Mouse (Mus musculus) neural tube, embryonic 15.5 days (tissue): ENCODE measurements around the gene Cinp. TPM values are rescaled to one million over a fixed set of nuclear protein-coding genes. Genes with fewer than 3 reads are reported as not detected.
"Not testable (repeated sequence)": the region's sequence is repeated elsewhere in the genome, so short reads cannot be mapped to it uniquely, and the experiment has no call there.

Source experiments
- ATAC-seq: fragments of 200-750 bp; cut with Nextera tagmentation; 2 replicates; pipeline ENCODE4 v1.8.0; 2017; ENCODE audit warnings: mild to moderate bottlenecking, moderate TSS enrichment, moderate library complexity; ENCODE audit not compliant: low FRiP score
- H3K27ac ChIP-seq: fragments of 300-500 bp; sonication (generic); replicated peaks from 2 replicates; pipeline ENCODE4 v1.5.1; 2015; ENCODE audit warnings: mild to moderate bottlenecking, inconsistent platforms
- H3K27me3 ChIP-seq: fragments of 300-500 bp; sonication (generic); replicated peaks from 2 replicates; pipeline ENCODE4 v1.6.1; 2015; ENCODE audit warnings: inconsistent platforms
- H3K36me3 ChIP-seq: fragments of 300-500 bp; sonication (generic); 2 replicates; pipeline ENCODE4 v1.6.1; 2015; ENCODE audit warnings: inconsistent platforms
- H3K4me1 ChIP-seq: fragments of 300-500 bp; sonication (generic); 2 replicates; pipeline ENCODE4 v1.6.1; 2015; ENCODE audit warnings: inconsistent platforms
- H3K4me2 ChIP-seq: fragments of 300-500 bp; sonication (generic); 2 replicates; pipeline ENCODE4 v1.6.1; 2015; ENCODE audit warnings: inconsistent platforms, mild to moderate bottlenecking, moderate library complexity
- H3K4me3 ChIP-seq: fragments of 300-500 bp; sonication (generic); replicated peaks from 2 replicates; pipeline ENCODE4 v1.5.1; 2015; ENCODE audit warnings: mild to moderate bottlenecking, inconsistent platforms
- H3K9ac ChIP-seq: fragments of 300-500 bp; sonication (generic); replicated peaks from 2 replicates; pipeline ENCODE4 v1.6.1; 2015; ENCODE audit warnings: mild to moderate bottlenecking, inconsistent platforms
- H3K9me3 ChIP-seq: fragments of 300-500 bp; sonication (generic); replicated peaks from 2 replicates; pipeline ENCODE4 v1.6.1; 2016; ENCODE audit warnings: inconsistent platforms
- WGBS: fragments of 180-500 bp; shearing (Covaris S2); methylation state at CpG from one replicate; pipeline ENCODE4 v1.1.7; 2015; ENCODE audit warnings: mixed read lengths; 5-methylcytosine and 5-hydroxymethylcytosine counted together
- polyA plus RNA-seq: library from polyadenylated mRNA; unstranded; fragments of >200 nt; fragmentation: Nextera tagmentation; extraction: Ambion mirVana; gene quantifications from 2 replicates; pipeline ENCODE4 v1.2.1, GENCODE M21; 2015

Cinp gene
- polyA plus RNA-seq, 1 experiment from 2014 or later = 87.6 TPM

DNA sequence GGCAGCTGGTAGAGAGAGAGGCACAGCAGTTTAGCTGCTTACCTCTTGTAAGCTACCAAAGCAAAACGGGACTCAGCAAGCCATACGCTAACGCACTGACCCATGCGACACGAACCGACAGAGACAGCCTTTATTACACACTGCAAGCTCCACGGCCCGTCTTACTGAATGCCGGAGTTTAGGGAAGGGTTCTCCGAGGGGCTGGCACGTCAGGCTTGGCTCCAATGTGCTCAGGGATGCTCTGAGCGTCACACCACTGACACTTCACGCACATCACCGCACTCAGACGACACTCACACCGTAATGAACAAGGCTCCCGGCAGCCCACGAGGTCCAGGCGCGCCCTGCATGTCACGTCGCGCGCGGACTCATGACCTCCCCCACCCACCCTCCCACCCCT lies 339 bp downstream of the Cinp start:
- under 1% methylated on average over 25 of the region's 25 CpGs for WGBS
- Histone ChIP-seq H3K9ac (peak overlapping the region; percentile 64), H3K27me3 (no peaks in the 10 kb centered on the region), H3K4me2 (peak overlapping the region; percentile 92), H3K27ac (peak overlapping the region; percentile 62), H3K9me3 (no peaks in the 10 kb centered on the region), H3K4me3 (peak overlapping the region; percentile 73), H3K36me3 (peaks cover under 1% of the 10 kb centered on the region; the same call in 1 of the 2 replicates), H3K4me1 (peaks cover 21% of the 10 kb centered on the region)
- ATAC-seq = peak; percentile 61; the same call in 1 of the 2 replicates

DNA sequence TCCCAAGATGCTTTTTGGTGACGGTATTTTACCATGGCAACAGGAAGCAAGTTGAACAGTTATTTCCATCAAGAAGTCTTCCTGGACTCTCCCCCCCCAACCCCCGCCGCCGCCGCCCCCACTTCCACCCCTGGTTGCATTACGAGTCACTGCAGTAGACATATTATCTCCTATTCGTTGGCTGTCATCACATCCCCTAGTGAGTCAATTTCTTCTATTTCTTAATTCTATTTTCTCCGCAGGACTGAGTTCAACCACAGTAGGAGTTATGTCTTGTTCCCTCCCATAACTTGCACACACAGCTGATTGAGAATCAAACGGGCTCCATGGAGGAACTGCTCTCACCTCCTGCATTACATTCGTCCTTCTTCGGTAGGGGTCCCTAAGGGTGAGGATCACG lies 839 bp downstream of the Cinp start:
- Histone ChIP-seq H3K4me2 (peak overlapping the region; percentile 92), H3K4me1 (peaks cover 21% of the 10 kb centered on the region), H3K4me3 (peak overlapping the region; percentile 73), H3K36me3 (peaks cover 5% of the 10 kb centered on the region; the same call in 1 of the 2 replicates), H3K27me3 (no peaks in the 10 kb centered on the region), H3K27ac (no peak overlapping the region), H3K9ac (peak overlapping the region; percentile 64), H3K9me3 (no peaks in the 10 kb centered on the region)
- ATAC-seq = no peak
- 46% methylated on average over 12 of the region's 12 CpGs for WGBS

DNA sequence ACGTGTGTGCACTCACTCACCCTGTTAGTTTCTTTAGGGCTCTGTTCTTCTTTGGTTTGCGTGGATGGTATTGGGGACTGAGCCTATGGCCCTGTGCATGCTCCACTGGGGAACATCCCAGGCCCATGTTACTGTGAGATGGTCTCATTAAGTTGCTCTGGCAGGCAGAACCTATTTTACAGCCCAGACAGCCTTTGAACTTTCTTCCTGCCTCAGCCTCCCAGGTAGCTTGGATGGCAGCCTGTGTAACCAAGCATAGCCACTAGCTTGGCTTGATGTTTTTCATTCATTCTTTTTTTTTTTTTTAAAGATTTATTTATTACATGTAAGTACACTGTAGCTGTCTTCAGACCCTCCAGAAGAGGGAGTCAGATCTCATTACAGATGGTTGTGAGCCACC lies 3.7 kb downstream of the Cinp start:
- no peak for ATAC-seq
- no peaks in the 10 kb centered on the region for H3K27me3 ChIP-seq
- H3K4me1 ChIP-seq = peaks cover 17% of the 10 kb centered on the region
- no peak overlapping the region for H3K27ac ChIP-seq
- H3K36me3 ChIP-seq = peaks cover 26% of the 10 kb centered on the region
- H3K4me3 ChIP-seq = no peak overlapping the region
- H3K9me3 ChIP-seq = no peaks in the 10 kb centered on the region
- WGBS = 91% methylated on average over 2 of the region's 2 CpGs
- no peak overlapping the region for H3K9ac ChIP-seq
- H3K4me2 ChIP-seq = no peak overlapping the region

DNA sequence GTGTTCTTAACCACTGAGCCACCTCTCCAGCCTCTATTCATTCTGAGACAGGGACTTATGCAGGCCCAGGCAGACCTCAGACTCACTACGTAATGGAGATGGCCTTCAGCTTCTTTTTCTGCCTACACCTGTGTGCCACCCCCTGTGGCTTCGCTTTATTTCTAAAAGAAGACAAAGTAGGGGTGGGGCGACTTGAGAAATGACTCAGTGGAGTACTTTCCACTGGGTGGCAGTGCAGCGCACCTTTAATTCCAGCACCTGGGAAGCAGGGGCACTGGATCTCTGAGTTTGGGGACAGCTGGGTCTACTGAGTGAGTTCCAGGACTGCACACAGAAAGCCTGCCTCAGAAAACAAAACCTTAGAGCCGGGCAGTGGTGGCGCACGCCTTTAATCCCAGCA lies 6.7 kb downstream of the Cinp start:
- H3K4me2 ChIP-seq = no peak overlapping the region
- H3K27ac ChIP-seq = no peak overlapping the region
- no peaks in the 10 kb centered on the region for H3K9me3 ChIP-seq
- H3K36me3 ChIP-seq = peaks cover 50% of the 10 kb centered on the region
- no peak for ATAC-seq
- no peak overlapping the region for H3K9ac ChIP-seq
- H3K4me3 ChIP-seq = no peak overlapping the region
- H3K27me3 ChIP-seq = no peaks in the 10 kb centered on the region
- 90% methylated on average over 7 of the region's 7 CpGs for WGBS
- no peaks in the 10 kb centered on the region for H3K4me1 ChIP-seq

DNA sequence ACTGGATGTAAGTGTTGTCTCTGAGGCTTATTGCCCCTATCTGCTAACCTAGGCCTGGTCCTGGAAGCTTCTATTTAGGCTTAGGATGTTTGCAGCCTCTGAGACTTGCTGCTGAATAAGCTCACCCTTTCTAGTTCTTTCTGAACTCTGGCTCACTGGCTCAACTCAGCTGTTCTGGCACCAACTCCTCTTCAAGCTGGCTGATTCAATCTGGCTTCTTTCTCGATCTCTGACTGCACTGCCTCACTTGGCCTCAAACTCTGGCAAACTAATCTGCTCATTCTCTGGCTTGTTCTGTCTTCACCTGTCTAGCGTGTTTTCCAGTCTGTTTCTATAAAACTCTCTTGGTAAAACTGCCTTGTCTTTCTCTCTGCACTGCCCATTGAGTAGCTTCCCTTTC lies 13.6 kb downstream of the Cinp start:
- peaks cover 91% of the 10 kb centered on the region for H3K36me3 ChIP-seq
- H3K27ac ChIP-seq = no peak overlapping the region
- no peaks in the 10 kb centered on the region for H3K27me3 ChIP-seq
- no peaks in the 10 kb centered on the region for H3K9me3 ChIP-seq
- no peaks in the 10 kb centered on the region for H3K4me1 ChIP-seq
- 90% methylated on average over 2 of the region's 2 CpGs for WGBS
- H3K4me2 ChIP-seq = no peak overlapping the region
- ATAC-seq = no peak
- H3K4me3 ChIP-seq = no peak overlapping the region
- no peak overlapping the region for H3K9ac ChIP-seq

DNA sequence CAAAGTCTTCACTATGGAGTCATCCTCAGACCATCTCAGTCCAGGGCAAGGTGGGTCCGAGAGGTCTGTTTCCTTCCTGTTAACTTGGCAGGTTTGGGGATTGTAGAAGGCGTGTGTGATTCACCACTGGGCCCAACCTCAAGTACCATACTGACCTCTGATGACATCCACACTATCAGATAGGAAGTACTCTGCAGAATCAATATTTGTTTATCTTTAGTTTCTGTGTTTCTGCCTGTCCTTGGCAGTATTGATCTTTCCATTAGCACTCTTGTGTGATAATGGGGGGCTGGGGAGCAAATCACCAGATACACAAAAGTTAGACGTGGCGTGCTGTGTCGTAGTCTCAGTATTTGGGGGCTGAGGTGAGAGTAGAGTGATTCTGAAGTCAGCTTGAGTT lies 17.7 kb downstream of the Cinp start:
- Histone ChIP-seq H3K27ac (no peak overlapping the region), H3K36me3 (peaks cover 90% of the 10 kb centered on the region), H3K27me3 (no peaks in the 10 kb centered on the region), H3K9me3 (no peaks in the 10 kb centered on the region), H3K9ac (no peak overlapping the region), H3K4me3 (no peak overlapping the region), H3K4me2 (no peak overlapping the region), H3K4me1 (no peaks in the 10 kb centered on the region)
- WGBS = 95% methylated on average over 5 of the region's 5 CpGs
- no peak for ATAC-seq

DNA sequence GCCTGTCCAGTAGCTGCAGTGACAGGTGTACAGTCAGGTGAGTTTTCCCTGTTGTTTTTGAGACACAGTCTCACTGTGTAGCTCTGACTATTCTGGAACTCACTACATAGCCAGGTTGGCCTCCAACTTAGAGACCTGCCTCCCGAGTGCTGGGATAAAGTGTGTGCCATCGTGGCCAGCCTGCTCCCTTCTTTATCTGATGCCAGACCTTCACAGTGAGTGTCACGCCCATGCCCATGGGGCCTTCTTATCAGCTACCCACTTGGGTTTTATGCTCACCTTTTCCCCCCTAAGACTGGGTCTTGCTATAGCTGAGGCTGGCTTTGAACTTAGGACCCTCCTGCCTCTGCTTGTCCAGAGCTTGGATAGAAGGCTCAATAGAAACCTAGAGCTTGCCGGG lies 18.8 kb downstream of the Cinp start:
- H3K4me1 ChIP-seq = no peaks in the 10 kb centered on the region
- no peaks in the 10 kb centered on the region for H3K9me3 ChIP-seq
- no peak overlapping the region for H3K4me2 ChIP-seq
- ATAC-seq = no peak
- H3K27ac ChIP-seq = no peak overlapping the region
- H3K4me3 ChIP-seq = no peak overlapping the region
- WGBS = 87% methylated on average over 4 of the region's 4 CpGs
- no peak overlapping the region for H3K9ac ChIP-seq
- H3K27me3 ChIP-seq = no peaks in the 10 kb centered on the region
- peaks cover 86% of the 10 kb centered on the region for H3K36me3 ChIP-seq

DNA sequence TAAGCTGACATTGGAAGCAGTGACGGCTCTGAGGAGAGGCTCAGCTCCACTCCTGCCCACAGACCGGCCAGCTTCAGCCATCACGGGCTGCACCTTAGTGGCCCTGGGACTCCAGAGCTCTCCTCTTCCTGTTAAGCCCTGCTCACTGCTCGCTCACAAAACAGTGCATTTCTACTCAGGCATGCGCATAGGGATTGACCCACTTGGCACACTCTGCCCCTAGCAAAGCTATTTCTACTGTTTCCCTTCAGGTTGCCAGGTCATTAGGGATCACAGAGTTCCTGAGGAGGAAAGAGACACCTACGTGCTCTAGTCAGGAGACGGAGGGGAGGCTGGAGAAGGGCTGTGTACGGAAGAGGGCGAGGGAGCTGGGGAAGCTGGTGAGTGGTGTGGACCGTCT lies 23.0 kb downstream of the Cinp start:
- Histone ChIP-seq H3K9ac (no peak overlapping the region), H3K4me3 (no peak overlapping the region), H3K27me3 (no peaks in the 10 kb centered on the region), H3K4me2 (no peak overlapping the region), H3K9me3 (no peaks in the 10 kb centered on the region), H3K27ac (no peak overlapping the region), H3K36me3 (peaks cover 73% of the 10 kb centered on the region), H3K4me1 (no peaks in the 10 kb centered on the region)
- WGBS = 90% methylated on average over 10 of the region's 10 CpGs
- no peak for ATAC-seq

DNA sequence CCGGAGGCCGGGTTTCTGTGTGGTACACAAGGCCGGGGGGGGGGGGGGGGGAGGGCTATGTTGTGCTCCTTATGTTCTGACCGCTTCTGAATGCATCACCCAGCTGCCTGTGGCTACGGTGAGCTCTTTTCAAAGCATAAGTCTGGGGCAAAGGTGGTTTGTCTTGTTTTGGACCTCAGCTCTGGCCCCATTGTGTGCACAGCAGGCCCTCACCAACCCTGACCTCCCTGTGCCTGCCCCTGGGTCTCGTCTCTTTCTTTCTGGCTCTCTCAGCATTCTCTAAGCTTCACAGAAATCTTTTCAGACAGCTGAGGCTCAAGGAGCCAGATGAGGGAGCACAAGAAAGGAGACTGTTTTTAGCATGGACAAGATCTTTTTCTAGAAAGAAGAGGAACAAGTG lies 23.4 kb downstream of the Cinp start:
- H3K27ac ChIP-seq = no peak overlapping the region
- no peaks in the 10 kb centered on the region for H3K27me3 ChIP-seq
- ATAC-seq = no peak
- no peak overlapping the region for H3K9ac ChIP-seq
- no peak overlapping the region for H3K4me2 ChIP-seq
- H3K36me3 ChIP-seq = peaks cover 70% of the 10 kb centered on the region
- WGBS = 47% methylated on average over 5 of the region's 6 CpGs
- H3K9me3 ChIP-seq = no peaks in the 10 kb centered on the region
- no peak overlapping the region for H3K4me3 ChIP-seq
- no peaks in the 10 kb centered on the region for H3K4me1 ChIP-seq

DNA sequence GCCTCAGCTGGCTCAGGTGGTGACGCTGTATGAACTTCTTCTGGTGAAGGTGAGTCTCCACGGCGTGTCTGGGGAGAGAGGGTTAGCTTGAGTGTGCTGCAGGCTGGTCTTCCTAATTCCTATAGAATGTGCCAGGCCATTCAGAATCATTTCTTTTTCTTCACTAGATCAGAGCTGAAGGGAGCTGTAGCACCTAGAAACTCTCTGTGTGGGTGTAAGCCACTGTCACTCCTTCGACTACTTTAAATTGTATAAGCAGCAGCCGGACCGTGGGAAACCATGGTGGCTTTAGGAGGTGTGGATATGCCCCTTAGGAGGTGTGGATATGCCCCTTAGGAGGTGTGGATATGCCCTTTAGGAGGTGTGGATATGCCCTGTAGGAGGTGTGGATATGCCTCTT lies 24.9 kb downstream of the Cinp start:
- Histone ChIP-seq H3K4me2 (no peak overlapping the region), H3K36me3 (peaks cover 59% of the 10 kb centered on the region), H3K27ac (no peak overlapping the region), H3K4me1 (no peaks in the 10 kb centered on the region), H3K27me3 (no peaks in the 10 kb centered on the region), H3K9ac (no peak overlapping the region), H3K4me3 (no peak overlapping the region), H3K9me3 (no peaks in the 10 kb centered on the region)
- 96% methylated on average over 6 of the region's 6 CpGs for WGBS
- ATAC-seq = no peak

DNA sequence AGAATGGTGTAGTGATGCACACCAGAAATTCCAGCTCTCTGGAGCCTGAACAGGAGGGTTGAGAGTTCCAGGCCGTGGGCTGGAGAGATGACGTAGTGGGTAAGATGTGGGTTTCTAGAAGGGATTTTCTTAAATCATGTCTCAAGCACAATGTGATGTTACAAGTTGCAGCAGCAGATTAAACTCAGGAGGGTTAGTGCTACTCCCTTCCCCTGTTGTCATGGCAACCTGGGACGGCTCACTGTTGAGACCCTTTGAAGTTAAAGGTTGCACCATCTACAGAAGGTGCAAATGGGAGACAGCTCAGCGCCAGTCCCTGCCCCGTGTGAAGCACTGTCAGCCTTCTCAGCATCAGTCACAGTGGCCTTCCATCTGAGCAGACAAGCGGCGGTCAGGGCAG lies 27.7 kb downstream of the Cinp start:
- H3K4me2 ChIP-seq = no peak overlapping the region
- peaks cover 44% of the 10 kb centered on the region; the same call in 1 of the 2 replicates for H3K36me3 ChIP-seq
- 48% methylated on average over 7 of the region's 7 CpGs for WGBS
- no peaks in the 10 kb centered on the region for H3K9me3 ChIP-seq
- no peaks in the 10 kb centered on the region for H3K4me1 ChIP-seq
- no peak overlapping the region for H3K9ac ChIP-seq
- no peak for ATAC-seq
- H3K27me3 ChIP-seq = no peaks in the 10 kb centered on the region
- H3K27ac ChIP-seq = no peak overlapping the region
- no peak overlapping the region for H3K4me3 ChIP-seq

DNA sequence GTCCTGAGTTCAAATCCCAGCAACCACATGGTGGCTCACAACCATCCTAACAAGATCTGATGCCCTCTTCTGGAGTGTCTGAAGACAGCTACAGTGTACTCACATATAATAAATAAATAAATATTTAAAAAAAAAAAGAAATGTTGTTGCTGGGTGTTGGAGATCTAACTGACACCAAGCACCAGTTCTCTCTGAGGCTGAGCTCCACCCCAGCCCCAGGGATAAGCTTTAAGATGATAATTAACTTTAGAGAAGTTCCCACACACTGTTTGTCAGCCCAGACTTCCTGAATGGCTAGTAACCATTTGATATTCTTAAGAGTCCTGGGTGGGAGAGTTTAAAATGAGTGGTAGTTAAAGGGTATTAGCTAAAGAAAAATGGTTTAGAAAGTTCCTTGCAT lies 28.7 kb downstream of the Cinp start:
- no peak overlapping the region for H3K9ac ChIP-seq
- no peaks in the 10 kb centered on the region for H3K9me3 ChIP-seq
- H3K36me3 ChIP-seq = peaks cover 46% of the 10 kb centered on the region
- no peak overlapping the region for H3K4me2 ChIP-seq
- H3K27me3 ChIP-seq = no peaks in the 10 kb centered on the region
- no peak overlapping the region for H3K4me3 ChIP-seq
- no peak overlapping the region for H3K27ac ChIP-seq
- ATAC-seq = no peak
- no peaks in the 10 kb centered on the region for H3K4me1 ChIP-seq

DNA sequence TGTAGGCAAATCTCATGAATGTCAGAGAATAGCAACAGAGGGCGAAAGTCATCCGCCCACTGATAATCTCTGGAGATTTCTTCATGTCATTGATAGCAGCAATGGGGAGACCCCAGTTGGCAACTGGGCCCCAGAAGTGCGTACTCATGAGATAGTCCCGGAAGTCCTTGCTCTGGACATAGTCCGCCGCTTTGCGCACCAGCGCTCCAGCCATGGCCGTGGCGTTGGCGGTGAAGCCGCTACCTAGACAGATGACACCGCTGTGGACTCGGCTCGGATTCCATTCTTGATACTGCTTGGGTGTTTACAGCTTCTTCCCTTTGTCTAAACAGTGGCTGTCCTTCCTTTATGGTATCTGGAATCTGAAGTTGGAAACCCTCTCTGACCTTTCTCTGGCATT lies 30.3 kb downstream of the Cinp start:
- not testable (repeated sequence) for H3K9me3 ChIP-seq, H3K9ac ChIP-seq, H3K4me2 ChIP-seq, H3K4me3 ChIP-seq, H3K27ac ChIP-seq, H3K27me3 ChIP-seq, H3K4me1 ChIP-seq, ATAC-seq
- 96% methylated on average over 15 of the region's 15 CpGs for WGBS
- H3K36me3 ChIP-seq = peaks cover 39% of the 10 kb centered on the region
